Mouse (Mus musculus) layer of hippocampus, adult 18-20 months (tissue): ENCODE results near the gene Nlrc5. TPM values are rescaled to one million over a fixed set of nuclear protein-coding genes. Genes with fewer than 3 reads are reported as not detected.
"Not testable (repeated sequence)": the region's sequence is repeated elsewhere in the genome, so short reads cannot be mapped to it uniquely, and the experiment has no call there.

ENCODE experiments used
- DNase-seq, 2 experiments: peaks; one replicate each; pipeline ENCODE4 v3.0.0; 2022; ENCODE audit warnings: low spot score in 2 of 2
- total RNA-seq, 2 experiments: library from RNA; stranded (reverse); gene quantifications; 2 replicates each; pipeline ENCODE4 v1.2.3; 2021

Nlrc5 gene
- total RNA-seq, 2 experiments from 2014 or later, result 0.30 to 1.1 TPM

GRCm38 (mm10) chr8:94415218-94415617 is 18.9 kb upstream of the Nlrc5 start:
- no peak for DNase-seq

- no peak for DNase-seq
These were observed 16.1 kb upstream of the Nlrc5 start for GRCm38 (mm10) chr8:94418017-94418416.

GRCm38 (mm10) chr8:94422270-94422669 is 11.9 kb upstream of the Nlrc5 start:
- no peak for DNase-seq

- no peak for DNase-seq
These were observed 6.2 kb upstream of the Nlrc5 start for GRCm38 (mm10) chr8:94427953-94428352.

DNA sequence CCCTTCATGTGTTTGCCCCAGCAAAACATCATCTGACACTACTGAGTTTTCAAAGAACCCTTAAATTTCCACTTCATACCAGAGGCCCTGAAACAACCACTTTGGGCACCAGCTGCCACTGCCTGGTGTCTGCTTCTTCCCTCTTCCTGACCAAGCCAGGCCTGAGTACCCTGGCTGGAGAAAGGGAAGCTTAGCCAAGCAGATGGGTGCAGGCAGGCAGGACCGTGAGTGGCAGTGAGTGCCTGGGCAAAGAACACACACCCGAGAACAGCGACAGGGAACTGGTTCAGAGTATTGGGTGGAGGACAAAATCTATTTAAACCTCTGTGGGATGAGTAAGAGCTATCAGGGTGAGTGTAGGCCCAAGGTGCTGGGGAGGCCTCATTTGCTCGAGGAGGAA is 5.7 kb upstream of the Nlrc5 start:
- DNase-seq, result no peak

GRCm38 (mm10) chr8:94429376-94429775 is 4.8 kb upstream of the Nlrc5 start:
- no peak for DNase-seq

GRCm38 (mm10) chr8:94432212-94432611 is 1.9 kb upstream of the Nlrc5 start:
- DNase-seq, result no peak

DNA sequence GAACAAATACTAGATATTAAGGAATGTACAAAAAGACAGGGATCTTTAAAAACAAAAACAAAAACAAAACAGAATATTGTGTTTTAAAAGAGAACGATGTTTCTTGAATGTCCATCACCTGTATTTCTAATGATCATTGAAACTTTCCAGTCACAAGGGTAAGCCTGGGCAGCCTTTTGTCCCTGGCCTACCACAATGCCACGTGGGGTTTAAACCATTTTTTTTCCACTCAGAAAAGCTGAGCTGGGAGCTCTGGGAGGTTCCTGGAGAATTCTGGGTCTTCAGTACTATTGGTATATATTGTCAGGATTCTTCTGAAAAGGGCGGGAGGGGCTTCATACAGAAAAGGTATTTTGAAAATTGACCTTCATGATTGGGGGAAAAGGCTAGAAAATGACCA is 802 bp downstream of the Nlrc5 start:
- DNase-seq, result no peak

GRCm38 (mm10) chr8:94435397-94436111 is 1.4 kb downstream of the Nlrc5 start:
- no peak for DNase-seq

DNA sequence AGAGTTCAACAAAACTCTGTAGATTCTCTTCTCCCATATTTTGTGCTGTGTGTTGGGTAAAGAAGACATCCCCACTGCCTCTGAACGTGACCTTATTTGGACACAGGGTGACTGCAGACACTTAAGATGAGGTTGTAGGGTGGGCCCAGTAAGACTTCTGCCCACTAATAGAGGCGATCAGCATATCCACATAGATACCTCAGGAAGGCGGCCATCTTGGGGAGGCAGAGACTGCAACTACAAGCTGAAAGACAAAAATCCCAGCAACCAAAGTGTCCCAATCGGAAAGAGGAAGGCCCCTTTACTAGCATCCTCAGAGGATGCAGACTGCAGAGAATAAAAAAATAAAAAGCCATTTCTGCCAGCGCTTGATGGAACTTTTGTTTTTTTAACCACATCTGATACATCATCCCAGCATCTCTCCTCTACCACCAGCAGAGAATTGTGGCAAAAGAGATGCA is 2.0 kb downstream of the Nlrc5 start:
- DNase-seq, result no peak

DNA sequence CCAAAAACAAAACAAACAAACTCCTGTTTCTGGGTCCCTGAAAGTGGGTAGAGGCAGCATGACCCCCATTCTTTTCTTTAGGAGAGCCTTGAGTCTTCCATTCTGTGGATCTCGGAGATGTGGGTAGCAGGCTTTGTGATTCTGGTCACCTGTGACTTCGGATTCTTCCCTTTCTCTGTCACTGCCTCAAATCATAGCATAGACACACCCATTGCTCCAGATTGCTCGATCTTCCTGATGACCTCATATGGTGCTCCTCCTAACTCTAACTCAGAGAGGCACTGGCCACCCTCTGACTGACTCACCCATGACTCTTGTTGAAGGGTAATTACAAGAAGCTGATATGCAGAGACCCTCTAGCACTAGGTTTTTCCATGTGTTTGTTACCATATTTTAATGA is 2.7 kb downstream of the Nlrc5 start:
- DNase-seq, result no peak

DNA sequence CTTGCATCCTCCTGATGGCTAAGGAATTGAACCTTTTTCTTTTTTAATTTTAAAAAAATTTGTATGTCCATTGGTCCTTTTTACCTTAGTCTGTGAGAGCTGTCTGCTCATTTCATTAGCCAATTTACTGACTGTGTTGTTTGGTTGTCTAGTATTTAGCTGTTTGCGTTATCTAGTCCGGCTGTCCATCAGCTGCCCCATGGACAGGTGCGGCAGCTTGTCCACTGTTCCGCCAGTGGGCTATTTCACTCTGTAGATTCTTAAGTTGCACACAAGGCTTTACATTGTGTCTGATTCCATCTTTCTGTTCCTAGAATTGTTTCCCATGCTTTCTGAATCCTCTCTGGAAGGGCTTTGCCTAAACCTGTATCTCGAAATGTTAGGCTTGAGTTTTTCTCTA is 4.5 kb downstream of the Nlrc5 start:
- DNase-seq, result no peak

DNA sequence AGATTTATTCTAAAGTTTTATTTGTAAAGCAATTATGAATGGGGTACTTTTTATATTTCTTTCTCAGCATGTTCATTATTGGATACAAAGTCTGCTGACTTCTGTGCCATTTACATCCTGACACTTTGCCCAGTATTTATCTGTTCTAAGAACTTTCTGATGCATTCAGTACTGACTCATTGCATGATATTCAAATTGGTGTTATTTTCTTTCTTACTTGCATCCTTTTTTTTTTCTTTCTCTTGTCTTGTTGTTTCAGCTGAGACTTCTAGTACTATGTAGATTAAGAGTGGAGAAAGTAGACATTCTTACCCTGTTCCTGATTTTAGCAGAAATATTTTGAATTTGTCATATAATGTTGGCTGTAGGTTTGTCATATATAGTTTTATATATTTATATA is 5.5 kb downstream of the Nlrc5 start:
- no peak for DNase-seq

- DNase-seq, result no peak
These were observed 6.2 kb downstream of the Nlrc5 start for GRCm38 (mm10) chr8:94440389-94440788.

DNA sequence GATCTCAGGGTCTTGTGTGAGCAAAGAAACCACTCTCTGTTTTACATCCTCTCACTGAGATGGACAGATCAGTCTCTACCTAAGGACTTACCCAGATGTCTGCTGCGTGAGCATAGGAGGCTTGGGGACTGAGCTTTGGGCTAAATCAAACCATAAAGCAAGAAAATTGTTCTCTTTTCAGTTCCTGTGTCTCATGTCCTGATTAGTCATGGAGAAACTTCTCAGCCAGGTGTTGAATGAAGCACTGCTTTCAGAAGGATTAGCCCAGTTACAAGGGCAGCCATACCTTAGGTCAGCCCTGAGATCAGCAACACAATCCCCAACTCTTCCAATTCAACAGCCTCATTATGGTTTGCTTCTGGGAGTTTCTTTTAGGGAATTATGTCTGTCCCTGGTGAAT is 7.5 kb downstream of the Nlrc5 start:
- DNase-seq, result no peak

DNA sequence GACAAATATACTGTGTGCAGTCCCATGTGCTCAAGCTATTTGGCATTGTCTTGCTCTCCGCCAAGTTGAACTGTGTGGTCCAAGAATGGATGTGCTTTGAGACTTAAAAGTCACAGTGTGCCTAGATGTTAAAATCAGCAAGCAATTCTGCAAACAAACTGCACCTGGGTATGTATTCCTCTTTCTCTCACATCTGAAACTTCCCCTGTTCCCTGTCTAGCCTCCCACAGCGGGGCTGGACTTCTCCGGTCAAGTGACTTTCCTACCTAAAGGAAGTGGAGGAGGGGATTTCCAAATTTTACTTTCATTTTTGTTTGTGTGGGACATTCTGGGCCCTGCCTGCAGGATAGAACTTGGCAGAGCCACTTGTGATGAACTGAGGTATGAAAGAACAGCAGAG is 9.0 kb downstream of the Nlrc5 start:
- DNase-seq, result no peak

GRCm38 (mm10) chr8:94444480-94444879 is 10.3 kb downstream of the Nlrc5 start:
- DNase-seq, result peak in 1 of 2 experiments; percentile 20

GRCm38 (mm10) chr8:94447142-94447541 is 13.0 kb downstream of the Nlrc5 start:
- no peak for DNase-seq

GRCm38 (mm10) chr8:94447583-94448324 is 13.6 kb downstream of the Nlrc5 start:
- no peak for DNase-seq

GRCm38 (mm10) chr8:94452991-94453390 is 18.8 kb downstream of the Nlrc5 start:
- DNase-seq, result not testable (repeated sequence)

DNA sequence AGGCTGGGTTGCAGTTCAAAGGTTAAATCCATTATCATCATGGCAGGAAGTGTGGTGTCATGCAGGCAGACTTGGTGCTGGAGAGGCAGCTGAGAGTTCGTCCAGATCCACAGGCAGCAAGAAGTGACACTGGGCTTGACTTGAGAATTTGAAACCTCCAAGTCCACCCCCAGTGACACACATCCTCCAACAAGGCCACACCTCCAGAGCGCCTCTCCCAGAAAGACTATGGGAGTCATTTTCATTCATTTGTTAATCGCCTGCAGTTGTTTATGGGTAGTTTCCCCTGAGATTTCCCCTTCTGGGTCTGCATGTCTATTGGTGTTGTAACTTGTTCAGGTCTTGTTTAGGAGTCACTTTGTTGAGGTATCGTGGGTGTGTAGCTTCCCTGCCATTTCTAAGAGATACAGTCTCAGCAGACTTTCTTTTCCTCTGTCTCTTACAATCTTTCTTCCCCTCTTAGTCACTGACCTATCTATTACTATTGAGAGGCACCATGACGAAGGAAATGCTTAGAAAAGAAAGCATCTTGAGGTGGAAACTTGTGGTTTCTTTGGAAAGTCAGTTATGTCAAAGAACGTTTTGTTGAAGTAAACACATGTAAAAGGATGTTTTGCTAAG is 19.8 kb downstream of the Nlrc5 start:
- no peak for DNase-seq

DNA sequence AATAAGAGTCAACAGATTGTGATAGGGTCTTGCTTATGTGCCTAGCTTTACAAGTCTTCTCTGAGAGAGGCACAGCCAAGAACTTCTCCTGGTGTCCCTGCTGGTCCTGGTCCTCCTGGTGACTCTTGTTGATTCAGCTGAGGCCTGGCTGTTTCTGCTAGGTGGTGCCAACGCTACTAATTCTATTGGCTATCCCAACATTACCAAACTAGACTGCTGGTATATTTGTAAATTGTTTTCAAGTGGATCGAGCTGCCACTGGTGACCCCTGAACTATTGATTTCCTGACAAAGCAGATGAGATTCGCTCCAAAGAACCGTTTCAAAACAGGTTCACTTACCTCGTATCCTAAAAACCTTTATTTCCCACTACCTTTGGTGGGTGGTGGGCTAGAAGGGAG is 20.7 kb downstream of the Nlrc5 start:
- DNase-seq, result no peak
